Mouse (Mus musculus): ENCODE results near the gene Prune1.

Prune1 gene

GRCm38 (mm10) chr3:95306244-95306643, 24.4 kb upstream of the Prune1 start:
- DNase-seq (ENCODE audit: low spot score), result no peak

- no peak for DNase-seq (ENCODE audit: low spot score)
Observed at GRCm38 (mm10) chr3:95301204-95301796, 19.4 kb upstream of the Prune1 start.

GRCm38 (mm10) chr3:95298018-95298417, 16.1 kb upstream of the Prune1 start:
- DNase-seq (ENCODE audit: low spot score), result peak; percentile 51

- peak; percentile 69 for DNase-seq (ENCODE audit: low spot score)
Observed at GRCm38 (mm10) chr3:95296103-95296469, 14.2 kb upstream of the Prune1 start.

- no peak for DNase-seq (ENCODE audit: low spot score)
Observed at GRCm38 (mm10) chr3:95295321-95296102, 13.6 kb upstream of the Prune1 start.

GRCm38 (mm10) chr3:95294718-95295117, 12.8 kb upstream of the Prune1 start:
- DNase-seq (ENCODE audit: low spot score), result no peak

GRCm38 (mm10) chr3:95294316-95294715, 12.4 kb upstream of the Prune1 start:
- no peak for DNase-seq (ENCODE audit: low spot score)

GRCm38 (mm10) chr3:95293537-95293936, 11.7 kb upstream of the Prune1 start:
- peak; percentile 67 for DNase-seq (ENCODE audit: low spot score)

- DNase-seq (ENCODE audit: low spot score), result no peak
Observed at GRCm38 (mm10) chr3:95292899-95293298, 11.0 kb upstream of the Prune1 start.

GRCm38 (mm10) chr3:95291041-95291440, 9.2 kb upstream of the Prune1 start:
- no peak for DNase-seq (ENCODE audit: low spot score)

- DNase-seq (ENCODE audit: low spot score), result no peak
Observed at GRCm38 (mm10) chr3:95290156-95290555, 8.3 kb upstream of the Prune1 start.

GRCm38 (mm10) chr3:95289419-95289818, 7.5 kb upstream of the Prune1 start:
- DNase-seq (ENCODE audit: low spot score), result no peak

GRCm38 (mm10) chr3:95287541-95287940, 5.7 kb upstream of the Prune1 start:
- DNase-seq (ENCODE audit: low spot score), result no peak

- no peak for DNase-seq (ENCODE audit: low spot score)
Observed at GRCm38 (mm10) chr3:95286510-95286909, 4.6 kb upstream of the Prune1 start.

- no peak for DNase-seq (ENCODE audit: low spot score)
Observed at GRCm38 (mm10) chr3:95286011-95286410, 4.1 kb upstream of the Prune1 start.

GRCm38 (mm10) chr3:95285390-95285789, 3.5 kb upstream of the Prune1 start:
- no peak for DNase-seq (ENCODE audit: low spot score)

GRCm38 (mm10) chr3:95284501-95285281, 2.8 kb upstream of the Prune1 start:
- DNase-seq (ENCODE audit: low spot score), result no peak

GRCm38 (mm10) chr3:95284062-95284461, 2.2 kb upstream of the Prune1 start:
- no peak for DNase-seq (ENCODE audit: low spot score)

GRCm38 (mm10) chr3:95283589-95283941, 1.7 kb upstream of the Prune1 start:
- DNase-seq (ENCODE audit: low spot score), result peak; percentile 52

GRCm38 (mm10) chr3:95282865-95283588, 1.2 kb upstream of the Prune1 start:
- DNase-seq (ENCODE audit: low spot score), result peak; percentile 87

- DNase-seq (ENCODE audit: low spot score), result peak; percentile 88
Observed at GRCm38 (mm10) chr3:95282381-95282864, 547 bp upstream of the Prune1 start.

GRCm38 (mm10) chr3:95280747-95281146, 1.1 kb downstream of the Prune1 start:
- DNase-seq (ENCODE audit: low spot score), result peak; percentile 53
